Mouse (Mus musculus): ENCODE results near the gene Inca1.

GRCm38 (mm10) chr11:70687601-70688199, 12.3 kb downstream of the Inca1 start, which contains the start of gene Camta2:
- TF ChIP-seq EP300 (IDR thresholded peaks at IDR 0.05; ENCODE audit: low read depth) (peak; percentile 56; the same call in 1 of the 2 replicates), CTCF (IDR thresholded peaks at IDR 0.05; ENCODE audit: low read depth) (peak; percentile 40)
